Mouse (Mus musculus) lung, adult 2 months (tissue): Measurements from ENCODE around the gene Fam19a2.

Experiments used
- CTCF ChIP-seq: fragments of 200-500 bp; IDR thresholded peaks from 2 replicates; pipeline ENCODE4 v1.5.1; 2011; ENCODE audit warnings: mild to moderate bottlenecking, low read length, control low read depth; ENCODE audit not compliant: insufficient read depth
- POLR2A ChIP-seq: fragments of 200-500 bp; IDR thresholded peaks from 2 replicates; pipeline ENCODE4 v1.6.1; 2011; ENCODE audit warnings: low read depth, mild to moderate bottlenecking, control low read depth, low read length, borderline replicate concordance; ENCODE audit errors: extremely low read depth

DNA sequence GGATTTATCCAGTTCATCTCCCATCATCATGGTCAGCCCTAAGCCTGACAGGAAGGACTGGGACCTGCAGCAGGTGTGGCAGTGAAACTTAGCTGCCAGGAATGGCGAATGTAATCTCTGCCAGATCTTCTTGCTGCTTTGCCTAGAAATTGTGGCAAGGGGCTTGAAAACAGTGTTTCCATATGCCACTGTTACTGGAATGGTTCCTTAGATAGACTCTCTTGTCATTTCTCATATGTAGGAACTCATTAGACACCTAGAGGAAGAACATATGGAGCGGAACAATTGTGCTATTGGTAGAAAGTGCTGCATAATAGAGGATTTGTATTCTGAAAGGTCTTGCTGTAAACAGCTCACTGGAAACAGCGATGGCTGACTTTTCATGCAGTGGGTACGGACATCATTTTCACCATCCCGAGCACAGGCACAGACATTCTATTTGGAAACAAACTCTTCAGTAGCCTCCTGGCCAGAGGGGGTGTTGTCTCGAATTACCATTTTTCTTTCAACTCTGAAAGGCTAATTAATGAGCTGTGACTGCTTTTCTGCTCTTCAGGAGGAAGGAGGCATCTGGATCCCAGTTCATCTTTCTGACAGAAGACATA is 488.0 kb downstream of the Fam19a2 start:
- TF ChIP-seq CTCF (no peak), POLR2A (no peak)
